12 mouse cellular contexts compared by ENCODE assay signal in the genomic region with DNA sequence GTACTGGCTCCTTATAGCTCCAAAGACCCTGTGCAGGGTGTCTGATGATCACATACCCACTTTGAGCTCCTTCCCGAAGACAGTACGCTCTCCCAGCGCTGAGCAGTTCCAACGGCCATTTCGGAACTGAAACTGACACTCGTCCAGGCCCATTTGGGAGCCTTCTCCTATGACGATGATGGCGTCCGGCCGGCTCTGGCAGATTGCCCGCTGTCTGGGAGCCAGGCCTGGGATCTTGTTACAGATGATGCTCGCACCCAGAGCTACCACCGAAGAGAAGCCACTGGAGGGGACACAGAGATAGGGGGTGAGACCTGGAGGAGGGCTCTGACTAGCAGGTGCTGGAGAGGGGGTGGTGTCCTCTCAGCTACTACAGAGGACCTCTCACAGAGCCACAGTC. TPM values are rescaled to one million over a fixed set of nuclear protein-coding genes. Genes with fewer than 3 reads are reported as not detected.
A peak's percentile ranks its signal among the peaks of the same experiment; 100 is the strongest.
DNase-seq lines count a peak whose midpoint lies in the region; ATAC-seq and TF ChIP-seq lines count a peak whose summit lies in the region.
"Had no signal": no experiment of that assay in that cellular context is flagged by ENCODE, and none has a peak within 500 bp of the region (broad histone marks: within the 10 kb centered on the region; RNA-seq: fewer than 3 reads in every experiment).

No protein-coding gene starts in this region.

- H3K4me2 ChIP-seq in forebrain, postnatal 0 days (ENCODE audit: low read depth) = peak overlapping the region; percentile 93
- peak overlapping the region; percentile 98; the same call in 1 of the 2 replicates for H3K4me2 ChIP-seq in midbrain, embryonic 14.5 days (ENCODE audit: low read length)

- peak overlapping the region; percentile 69 for H3K4me3 ChIP-seq in cerebellum, adult 2 months (replicated peaks; ENCODE audit: insufficient read depth, low read depth, low read length)
- H3K4me3 ChIP-seq in forebrain, postnatal 0 days (ENCODE audit: low read depth, low read length) = no peak overlapping the region
- H3K4me3 ChIP-seq in midbrain, embryonic 14.5 days (replicated peaks; ENCODE audit: low read depth, low read length) = no peak overlapping the region
- H3K4me3 ChIP-seq: stomach, embryonic 15.5 days had no signal

- no peak overlapping the region for H3K9ac ChIP-seq in forebrain, postnatal 0 days
- no peak overlapping the region for H3K9ac ChIP-seq in midbrain, embryonic 14.5 days (replicated peaks; ENCODE audit: low read length)
- H3K9ac ChIP-seq: liver, postnatal 0 days; stomach, embryonic 15.5 days had no signal

- no peak for TF ChIP-seq POLR2A in cerebellum, adult 2 months (IDR thresholded peaks at IDR 0.05; ENCODE audit: borderline replicate concordance, insufficient read depth, low read length)

- H3K36me3 ChIP-seq in forebrain, postnatal 0 days (ENCODE audit: insufficient read depth) = peaks cover 18% of the 10 kb centered on the region; the same call in 1 of the 2 replicates
- 0 out of 2 replicates have a peak, but pooled peaks cover 8% of the 10 kb centered on the region for H3K36me3 ChIP-seq in midbrain, embryonic 14.5 days (ENCODE audit: control insufficient read depth, insufficient read depth, low read length)
- H3K36me3 ChIP-seq: stomach, embryonic 15.5 days had no signal

- DNase-seq in kidney, postnatal 4 days = peak; percentile 20 to 31
- DNase-seq in kidney, adult 18-20 months = no peak
- peak; percentile 83 to 84 for DNase-seq in cerebellum, adult 2 months
- DNase-seq in forebrain, postnatal 0 days = peak; percentile 18
- no peak for DNase-seq in midbrain, embryonic 14.5 days
- DNase-seq in frontal cortex, postnatal 14 days (ENCODE audit: low spot score in 2 of 2) = no peak
- no peak for DNase-seq in yolk sac, embryonic 10.5 days (ENCODE audit: low spot score)
- DNase-seq: liver, postnatal 0 days had no signal

- H3K27me3 ChIP-seq in cerebellum, adult 2 months (ENCODE audit: control insufficient read depth, insufficient read depth, low read length) = no peaks in the 10 kb centered on the region
- H3K27me3 ChIP-seq in forebrain, postnatal 0 days (ENCODE audit: insufficient read depth, low read length) = no peaks in the 10 kb centered on the region
- peaks cover 21% of the 10 kb centered on the region; the same call in 1 of the 2 replicates for H3K27me3 ChIP-seq in midbrain, embryonic 14.5 days (ENCODE audit: control insufficient read depth, insufficient read depth, low read length)

- peaks cover 30% of the 10 kb centered on the region for H3K4me1 ChIP-seq in cerebellum, adult 2 months (ENCODE audit: control insufficient read depth, insufficient read depth, low read length)
- no peaks in the 10 kb centered on the region for H3K4me1 ChIP-seq in forebrain, postnatal 0 days (ENCODE audit: insufficient read depth)
- peaks cover 9% of the 10 kb centered on the region; the same call in 1 of the 2 replicates for H3K4me1 ChIP-seq in midbrain, embryonic 14.5 days (ENCODE audit: control insufficient read depth, insufficient read depth, low read length)

- no peak for TF ChIP-seq CTCF in cerebellum, adult 2 months (IDR thresholded peaks at IDR 0.05; ENCODE audit: borderline replicate concordance, insufficient read depth, low read depth, low read length)
- TF ChIP-seq CTCF in forebrain, postnatal 0 days (IDR thresholded peaks at IDR 0.05; ENCODE audit: low read depth) = no peak

- H3K9me3 ChIP-seq in forebrain, postnatal 0 days (ENCODE audit: low read length) = no peaks in the 10 kb centered on the region
- H3K9me3 ChIP-seq in midbrain, embryonic 14.5 days (ENCODE audit: control insufficient read depth, low read length) = no peaks in the 10 kb centered on the region
- H3K9me3 ChIP-seq: stomach, embryonic 15.5 days had no signal

- H3K27ac ChIP-seq in cerebellum, adult 2 months (ENCODE audit: insufficient read depth, low read length) = peak overlapping the region; percentile 54
- H3K27ac ChIP-seq in forebrain, postnatal 0 days (ENCODE audit: low read depth, low read length) = no peak overlapping the region
- H3K27ac ChIP-seq in midbrain, embryonic 14.5 days (replicated peaks; ENCODE audit: low read depth, low read length) = no peak overlapping the region
- H3K27ac ChIP-seq: stomach, embryonic 15.5 days had no signal

- no peak for ATAC-seq in forebrain, postnatal 0 days
- ATAC-seq in midbrain, embryonic 14.5 days (ENCODE audit: low FRiP score, low TSS enrichment) = no peak
- ATAC-seq in megakaryocyte, adult 5-6 weeks (ENCODE audit: poor library complexity, severe bottlenecking) = no peak
- ATAC-seq: liver, postnatal 0 days had no signal

- WGBS in cerebellum, adult 2 months = 20% methylated on average over 13 of the region's 13 CpGs
- 64% methylated on average over 13 of the region's 13 CpGs for WGBS in forebrain, postnatal 0 days
- 81% methylated on average over 13 of the region's 13 CpGs for WGBS in midbrain, embryonic 14.5 days

RNA-seq across cellular contexts. Expression of a gene that starts 2.5 kb away (rescaled TPM):
- polyA plus RNA-seq in cerebellum, adult 2 months (2012; rRNA removed) = 40.7 and 47.2 TPM in 2 replicates
- total RNA-seq in forebrain, postnatal 0 days (2014; rRNA removed) = 18.7 and 20.5 TPM in 2 replicates
- 13.6 and 14.1 TPM in 2 replicates for polyA plus RNA-seq in forebrain, postnatal 0 days (2015; fragmentation: Nextera tagmentation; extraction: Ambion mirVana)
- polyA plus RNA-seq in midbrain, embryonic 14.5 days (2014; fragmentation: Nextera tagmentation; extraction: Ambion mirVana) = 9.5 and 11.3 TPM in 2 replicates
- total RNA-seq in megakaryocyte, adult 5-6 weeks (2015) = not detected in 2 replicates
- total RNA-seq in megakaryocyte, adult 5-6 weeks (2017) = not detected in 2 replicates
- total RNA-seq: CH12.LX; common myeloid progenitor, adult 5-6 weeks had no signal

Comparison
In these comparisons a context has a peak if more than half of its experiments do, and no peak if none do; other contexts are left out.
1. DNase-seq: peak in kidney, postnatal 4 days (2 of 2), cerebellum, adult 2 months (2 of 2) and forebrain, postnatal 0 days (single experiment); none in kidney, adult 18-20 months (single experiment), midbrain, embryonic 14.5 days (single experiment), frontal cortex, postnatal 14 days (0 of 2) and yolk sac, embryonic 10.5 days (single experiment).